Comparison of ENCODE assay signal across 10 mouse cellular contexts in genomic region chr10:99250874-99251281, GRCm38 (mm10). TPM values are rescaled to one million over a fixed set of nuclear protein-coding genes. Genes with fewer than 3 reads are reported as not detected.
A peak's percentile ranks its signal among the peaks of the same experiment; 100 is the strongest.
DNase-seq lines count a peak whose midpoint lies in the region; ATAC-seq and TF ChIP-seq lines count a peak whose summit lies in the region.
"Had no signal": no experiment of that assay in that cellular context is flagged by ENCODE, and none has a peak within 500 bp of the region (broad histone marks: within the 10 kb centered on the region; RNA-seq: fewer than 3 reads in every experiment).

No protein-coding gene starts in this region.

- no peaks in the 10 kb centered on the region for H3K9me3 ChIP-seq in heart, embryonic 13.5 days
- H3K9me3 ChIP-seq in heart, embryonic 15.5 days (replicated peaks) = no peaks in the 10 kb centered on the region

- no peaks in the 10 kb centered on the region for H3K79me3 ChIP-seq in C2C12 (ENCODE audit: low read depth)

- H3K27ac ChIP-seq in heart, embryonic 13.5 days (replicated peaks) = peak overlapping the region; percentile 44; the same call in 1 of the 2 replicates
- no peak overlapping the region for H3K27ac ChIP-seq in heart, embryonic 15.5 days

- H3K27me3 ChIP-seq in heart, embryonic 13.5 days (replicated peaks) = no peaks in the 10 kb centered on the region
- H3K27me3 ChIP-seq in C2C12 (ENCODE audit: control insufficient read depth, insufficient read depth, insufficient read length) = no peaks in the 10 kb centered on the region
- H3K27me3 ChIP-seq in heart, embryonic 15.5 days = no peaks in the 10 kb centered on the region

- ATAC-seq in heart, embryonic 13.5 days (ENCODE audit: extremely low read depth, insufficient number of reproducible peaks, low FRiP score, low TSS enrichment) = no peak
- ATAC-seq in heart, embryonic 15.5 days (replicated peaks; ENCODE audit: insufficient number of reproducible peaks, insufficient read depth, low FRiP score, low read depth) = no peak

- H3ac ChIP-seq in C2C12 (ENCODE audit: control insufficient read depth, insufficient read length, low read depth) = peak overlapping the region; percentile 12

- H3K4me3 ChIP-seq in heart, embryonic 13.5 days = peak overlapping the region; percentile 10; the same call in 1 of the 2 replicates
- H3K4me3 ChIP-seq in C2C12 (ENCODE audit: insufficient read depth, poor library complexity, severe bottlenecking) = no peak overlapping the region
- peak overlapping the region; percentile 22 for H3K4me3 ChIP-seq in heart, embryonic 15.5 days

- H3K36me3 ChIP-seq in heart, embryonic 13.5 days = no peaks in the 10 kb centered on the region
- no peaks in the 10 kb centered on the region for H3K36me3 ChIP-seq in C2C12 (ENCODE audit: control insufficient read depth, insufficient read depth)
- no peaks in the 10 kb centered on the region for H3K36me3 ChIP-seq in heart, embryonic 15.5 days

- H3K9ac ChIP-seq in heart, embryonic 13.5 days = peak overlapping the region; percentile 44; the same call in 1 of the 2 replicates
- no peak overlapping the region; the same call in 1 of the 2 replicates for H3K9ac ChIP-seq in heart, embryonic 15.5 days

- whole genome bisulfite sequencing in heart, embryonic 13.5 days = 43% methylated on average over 11 of the region's 11 CpGs
- 35% methylated on average over 11 of the region's 11 CpGs for WGBS in heart, embryonic 15.5 days

- no peaks in the 10 kb centered on the region for H3K79me2 ChIP-seq in C2C12 (ENCODE audit: control insufficient read depth, insufficient read depth)

- peak overlapping the region; percentile 52 for H3K4me2 ChIP-seq in heart, embryonic 13.5 days
- peak overlapping the region; percentile 48 for H3K4me2 ChIP-seq in heart, embryonic 15.5 days

- peaks cover 18% of the 10 kb centered on the region for H3K4me1 ChIP-seq in heart, embryonic 13.5 days
- peaks cover 9% of the 10 kb centered on the region for H3K4me1 ChIP-seq in heart, embryonic 15.5 days (replicated peaks)

- no peak for DNase-seq in heart, postnatal 4 days
- DNase-seq in 3T3-L1 (ENCODE audit: low read depth, low spot score) = peak; percentile 72
- no peak for DNase-seq in urinary bladder, postnatal 4 days (ENCODE audit: low spot score in 2 of 2)
- no peak for DNase-seq in spleen, postnatal 14 days (ENCODE audit: low spot score in 2 of 2)
- DNase-seq: gastrocnemius, postnatal 36 days; kidney, postnatal 10 days; thymus, postnatal 36 days had no signal

- TF ChIP-seq CTCF in C2C12 (IDR thresholded peaks at IDR 0.05; ENCODE audit: control insufficient read depth, insufficient read depth, insufficient read length) = no peak

TF ChIP-seq in C2C12, 6 proteins besides CTCF, POLR2A, EP300 and RAD21:
- no peak for TF ChIP-seq CEBPB (IDR thresholded peaks at IDR 0.05; ENCODE audit: low read depth)
- TF ChIP-seq MYOD1 (IDR thresholded peaks at IDR 0.05; ENCODE audit: control insufficient read depth, insufficient read length, low read depth) = no peak
- TF ChIP-seq FOSL1 (IDR thresholded peaks at IDR 0.05; ENCODE audit: insufficient read depth, low read length, poor library complexity, severe bottlenecking) = no peak
- TF ChIP-seq MAX (IDR thresholded peaks at IDR 0.05) = no peak
- TF ChIP-seq MYOG (IDR thresholded peaks at IDR 0.05; ENCODE audit: control insufficient read depth, extremely low read depth, insufficient read length) = no peak
- no peak for TF ChIP-seq USF1 (IDR thresholded peaks at IDR 0.05; ENCODE audit: low read depth)

RNA-seq across cellular contexts. Expression of gene Dusp6, which starts 12.2 kb away (rescaled TPM):
- 39.4 and 40.6 TPM in 2 replicates for polyA plus RNA-seq in heart, embryonic 13.5 days (2015; fragmentation: Nextera tagmentation; extraction: Ambion mirVana)
- 10 to 100 TPM; 37.0 to 38.2 TPM for total RNA-seq in heart, postnatal 4 days (2021)
- 40.3 TPM for polyA plus RNA-seq in C2C12 (2012; fragmentation: generic; extraction: Trizol)
- 34.9 and 40.4 TPM in 2 replicates for polyA plus RNA-seq in heart, embryonic 15.5 days (2015; fragmentation: Nextera tagmentation; extraction: Ambion mirVana)
